Mouse (Mus musculus): ENCODE data around the gene Alox8. TPM values are rescaled to one million over a fixed set of nuclear protein-coding genes. Genes with fewer than 3 reads are reported as not detected.
A peak's percentile ranks its signal among the peaks of the same experiment; 100 is the strongest.

Gene Alox8
- total and polyA plus RNA-seq, 3 experiments: 0.68 to 1.6 (median 0.84) TPM

GRCm38 (mm10) chr11:69235285-69236060, 37.8 kb upstream of the Alox8 start:
- DNase-seq: peak; percentile 47 to 49
- Histone ChIP-seq H3K4me1 (ENCODE audit: control insufficient read depth, insufficient read depth, low read length) (no peaks in the 10 kb centered on the region), H3K27ac (no peak overlapping the region), H3K27me3 (ENCODE audit: control insufficient read depth, insufficient read depth, low read length) (peaks cover 17% of the 10 kb centered on the region), H3K9ac (ENCODE audit: low read depth, low read length) (peak overlapping the region; percentile 13; the same call in 1 of the 2 replicates), H3K36me3 (ENCODE audit: control insufficient read depth, insufficient read depth, low read length) (no peaks in the 10 kb centered on the region), H3K4me3 (peak overlapping the region; percentile 43), H3K79me2 (replicated peaks; ENCODE audit: control insufficient read depth, insufficient read depth, low read length) (no peaks in the 10 kb centered on the region)
- TF ChIP-seq EP300 (IDR thresholded peaks at IDR 0.05; ENCODE audit: insufficient read depth, low read depth, low read length) (no peak), CTCF (IDR thresholded peaks at IDR 0.05) (peak; percentile 46)
- WGBS: 3% methylated on average over 33 of the region's 33 CpGs
- intact Hi-C loops (cut with DNase I): no loop called here

- no peak overlapping the region for H3K27ac ChIP-seq
- WGBS: 62% methylated on average over 2 of the region's 2 CpGs
These were observed 35.5 kb upstream of the Alox8 start for GRCm38 (mm10) chr11:69233141-69233540.

GRCm38 (mm10) chr11:69230420-69230819, 32.8 kb upstream of the Alox8 start:
- intact Hi-C loops (cut with DNase I): loop anchor here (5.0 kb wide), 1 partner anchor 103 kb away; the partner anchor contains the start of gene Aloxe3
- no peak for DNase-seq
- H3K9ac ChIP-seq (ENCODE audit: low read depth, low read length): no peak overlapping the region
- H3K4me3 ChIP-seq: no peak overlapping the region
- 80% methylated on average over 4 of the region's 4 CpGs for WGBS
- no peak for TF ChIP-seq EP300 (IDR thresholded peaks at IDR 0.05; ENCODE audit: insufficient read depth, low read depth, low read length)
- TF ChIP-seq POLR2A (IDR thresholded peaks at IDR 0.05; ENCODE audit: insufficient read depth, low read depth, low read length): no peak
- peak; percentile 40 for TF ChIP-seq CTCF (IDR thresholded peaks at IDR 0.05)
- no peak overlapping the region for H3K27ac ChIP-seq
- H3K4me1 ChIP-seq (ENCODE audit: control insufficient read depth, insufficient read depth, low read length): no peaks in the 10 kb centered on the region
- peaks cover 3% of the 10 kb centered on the region for H3K27me3 ChIP-seq (ENCODE audit: control insufficient read depth, insufficient read depth, low read length)
- H3K79me2 ChIP-seq (replicated peaks; ENCODE audit: control insufficient read depth, insufficient read depth, low read length): no peaks in the 10 kb centered on the region
- no peaks in the 10 kb centered on the region for H3K36me3 ChIP-seq (ENCODE audit: control insufficient read depth, insufficient read depth, low read length)

More at GRCm38 (mm10) chr11:69233141-69233540, 35.5 kb upstream of the Alox8 start:
- intact Hi-C loops (cut with DNase I): loop anchor here (5.0 kb wide), 1 partner anchor 106 kb away; the partner anchor contains the start of gene Aloxe3
- H3K4me3 ChIP-seq: no peak overlapping the region
- H3K9ac ChIP-seq (ENCODE audit: low read depth, low read length): no peak overlapping the region
- no peak for TF ChIP-seq EP300 (IDR thresholded peaks at IDR 0.05; ENCODE audit: insufficient read depth, low read depth, low read length)
- no peak for TF ChIP-seq CTCF (IDR thresholded peaks at IDR 0.05)
- TF ChIP-seq POLR2A (IDR thresholded peaks at IDR 0.05; ENCODE audit: insufficient read depth, low read depth, low read length): no peak
- DNase-seq: no peak
- no peaks in the 10 kb centered on the region for H3K79me2 ChIP-seq (replicated peaks; ENCODE audit: control insufficient read depth, insufficient read depth, low read length)
- peaks cover 17% of the 10 kb centered on the region for H3K27me3 ChIP-seq (ENCODE audit: control insufficient read depth, insufficient read depth, low read length)
- H3K4me1 ChIP-seq (ENCODE audit: control insufficient read depth, insufficient read depth, low read length): no peaks in the 10 kb centered on the region
- H3K36me3 ChIP-seq (ENCODE audit: control insufficient read depth, insufficient read depth, low read length): no peaks in the 10 kb centered on the region

- no peaks in the 10 kb centered on the region; the same call in 1 of the 2 replicates for H3K27me3 ChIP-seq (ENCODE audit: control insufficient read depth, insufficient read depth, low read length)
- no peak for TF ChIP-seq POLR2A (IDR thresholded peaks at IDR 0.05; ENCODE audit: insufficient read depth, low read depth, low read length)
- TF ChIP-seq CTCF (IDR thresholded peaks at IDR 0.05): no peak
- TF ChIP-seq EP300 (IDR thresholded peaks at IDR 0.05; ENCODE audit: insufficient read depth, low read depth, low read length): no peak
- H3K79me2 ChIP-seq (replicated peaks; ENCODE audit: control insufficient read depth, insufficient read depth, low read length): no peaks in the 10 kb centered on the region
- no peaks in the 10 kb centered on the region for H3K36me3 ChIP-seq (ENCODE audit: control insufficient read depth, insufficient read depth, low read length)
- H3K27ac ChIP-seq: no peak overlapping the region
- WGBS: 53% methylated on average over 1 of the region's 1 CpGs
- H3K4me1 ChIP-seq (ENCODE audit: control insufficient read depth, insufficient read depth, low read length): no peaks in the 10 kb centered on the region
- no peak for DNase-seq
- intact Hi-C loops (cut with DNase I): no loop called here
- H3K9ac ChIP-seq (ENCODE audit: low read depth, low read length): no peak overlapping the region
- no peak overlapping the region for H3K4me3 ChIP-seq
These were observed 28.1 kb upstream of the Alox8 start for GRCm38 (mm10) chr11:69225715-69226114.

GRCm38 (mm10) chr11:69223101-69223500, 25.5 kb upstream of the Alox8 start:
- TF ChIP-seq EP300 (IDR thresholded peaks at IDR 0.05; ENCODE audit: insufficient read depth, low read depth, low read length) (no peak), CTCF (IDR thresholded peaks at IDR 0.05) (no peak), POLR2A (IDR thresholded peaks at IDR 0.05; ENCODE audit: insufficient read depth, low read depth, low read length) (no peak)
- no peak overlapping the region; the same call in 1 of the 2 replicates for H3K27ac ChIP-seq
- H3K79me2 ChIP-seq (replicated peaks; ENCODE audit: control insufficient read depth, insufficient read depth, low read length): no peaks in the 10 kb centered on the region
- DNase-seq: peak; percentile 26 to 54
- WGBS: 68% methylated on average over 4 of the region's 4 CpGs
- no peak overlapping the region for H3K4me3 ChIP-seq
- no peaks in the 10 kb centered on the region for H3K4me1 ChIP-seq (ENCODE audit: control insufficient read depth, insufficient read depth, low read length)
- no peak overlapping the region for H3K9ac ChIP-seq (ENCODE audit: low read depth, low read length)
- intact Hi-C loops (cut with DNase I): no loop called here
- no peaks in the 10 kb centered on the region for H3K27me3 ChIP-seq (ENCODE audit: control insufficient read depth, insufficient read depth, low read length)
- no peaks in the 10 kb centered on the region for H3K36me3 ChIP-seq (ENCODE audit: control insufficient read depth, insufficient read depth, low read length)

- no peaks in the 10 kb centered on the region for H3K79me2 ChIP-seq (replicated peaks; ENCODE audit: control insufficient read depth, insufficient read depth, low read length)
- peak; percentile 28 to 54 for DNase-seq
- H3K36me3 ChIP-seq (ENCODE audit: control insufficient read depth, insufficient read depth, low read length): no peaks in the 10 kb centered on the region
- intact Hi-C loops (cut with DNase I): no loop called here
- H3K4me1 ChIP-seq (ENCODE audit: control insufficient read depth, insufficient read depth, low read length): no peaks in the 10 kb centered on the region
- no peak overlapping the region for H3K4me3 ChIP-seq
- WGBS: 60% methylated on average over 4 of the region's 4 CpGs
- H3K9ac ChIP-seq (ENCODE audit: low read depth, low read length): no peak overlapping the region
- H3K27me3 ChIP-seq (ENCODE audit: control insufficient read depth, insufficient read depth, low read length): no peaks in the 10 kb centered on the region
- TF ChIP-seq POLR2A (IDR thresholded peaks at IDR 0.05; ENCODE audit: insufficient read depth, low read depth, low read length) (no peak), EP300 (IDR thresholded peaks at IDR 0.05; ENCODE audit: insufficient read depth, low read depth, low read length) (0 out of 2 replicates have a peak, but pooled peaks have one; percentile 48)
- H3K27ac ChIP-seq: no peak overlapping the region; the same call in 1 of the 2 replicates
These were observed 23.4 kb upstream of the Alox8 start for GRCm38 (mm10) chr11:69221070-69221469.

Data from heart, adult 2 months (tissue).